Mouse (Mus musculus): ENCODE measurements around the gene Crygn.
A peak's percentile ranks its signal among the peaks of the same experiment; 100 is the strongest.
"Not testable (repeated sequence)": the region's sequence is repeated elsewhere in the genome, so short reads cannot be mapped to it uniquely, and the experiment has no call there.

Gene Crygn

GRCm38 (mm10) chr5:24757816-24758215 is at the start of gene Crygn:
Gene Crygn (minus strand): TSS chr5:24758008.
- DNase-seq (ENCODE audit: low spot score) = no peak

- DNase-seq (ENCODE audit: low spot score) = no peak
These were observed 47.4 kb upstream of the Crygn start for GRCm38 (mm10) chr5:24805222-24805621.

- DNase-seq (ENCODE audit: low spot score) = no peak
These were observed 46.9 kb upstream of the Crygn start for GRCm38 (mm10) chr5:24804661-24805060.

- no peak for DNase-seq (ENCODE audit: low spot score)
These were observed 44.2 kb upstream of the Crygn start for GRCm38 (mm10) chr5:24801841-24802624.

GRCm38 (mm10) chr5:24800416-24800815 is 42.6 kb upstream of the Crygn start:
- DNase-seq (ENCODE audit: low spot score) = no peak

- no peak for DNase-seq (ENCODE audit: low spot score)
These were observed 40.8 kb upstream of the Crygn start for GRCm38 (mm10) chr5:24798639-24799038.

GRCm38 (mm10) chr5:24797858-24798257 is 40.0 kb upstream of the Crygn start:
- DNase-seq (ENCODE audit: low spot score) = no peak

GRCm38 (mm10) chr5:24792961-24793360 is 35.2 kb upstream of the Crygn start:
- DNase-seq (ENCODE audit: low spot score) = no peak

GRCm38 (mm10) chr5:24782957-24783356 is 25.1 kb upstream of the Crygn start:
- no peak for DNase-seq (ENCODE audit: low spot score)

GRCm38 (mm10) chr5:24781048-24781447 is 23.2 kb upstream of the Crygn start:
- DNase-seq (ENCODE audit: low spot score) = no peak

GRCm38 (mm10) chr5:24779881-24780512 is 22.2 kb upstream of the Crygn start:
- no peak for DNase-seq (ENCODE audit: low spot score)

- DNase-seq (ENCODE audit: low spot score) = no peak
These were observed 21.5 kb upstream of the Crygn start for GRCm38 (mm10) chr5:24779321-24779720.

GRCm38 (mm10) chr5:24778843-24779140 is 21.0 kb upstream of the Crygn start:
- no peak for DNase-seq (ENCODE audit: low spot score)

- DNase-seq (ENCODE audit: low spot score) = no peak
These were observed 20.5 kb upstream of the Crygn start for GRCm38 (mm10) chr5:24778082-24778842.

- no peak for DNase-seq (ENCODE audit: low spot score)
These were observed 18.9 kb upstream of the Crygn start for GRCm38 (mm10) chr5:24776681-24777080.

- DNase-seq (ENCODE audit: low spot score) = not testable (repeated sequence)
These were observed 16.7 kb upstream of the Crygn start for GRCm38 (mm10) chr5:24774549-24774948.

- no peak for DNase-seq (ENCODE audit: low spot score)
These were observed 877 bp downstream of the Crygn start for GRCm38 (mm10) chr5:24756931-24757330.

- no peak for DNase-seq (ENCODE audit: low spot score)
These were observed 5.7 kb downstream of the Crygn start for GRCm38 (mm10) chr5:24752175-24752498.

- peak; percentile 36 for DNase-seq (ENCODE audit: low spot score)
These were observed 6.3 kb downstream of the Crygn start for GRCm38 (mm10) chr5:24751305-24752174.

GRCm38 (mm10) chr5:24750321-24751304 is 7.2 kb downstream of the Crygn start:
- peak; percentile 89 for DNase-seq (ENCODE audit: low spot score)

- no peak for DNase-seq (ENCODE audit: low spot score)
These were observed 8.1 kb downstream of the Crygn start for GRCm38 (mm10) chr5:24749731-24750130.
